In the genomic region with DNA sequence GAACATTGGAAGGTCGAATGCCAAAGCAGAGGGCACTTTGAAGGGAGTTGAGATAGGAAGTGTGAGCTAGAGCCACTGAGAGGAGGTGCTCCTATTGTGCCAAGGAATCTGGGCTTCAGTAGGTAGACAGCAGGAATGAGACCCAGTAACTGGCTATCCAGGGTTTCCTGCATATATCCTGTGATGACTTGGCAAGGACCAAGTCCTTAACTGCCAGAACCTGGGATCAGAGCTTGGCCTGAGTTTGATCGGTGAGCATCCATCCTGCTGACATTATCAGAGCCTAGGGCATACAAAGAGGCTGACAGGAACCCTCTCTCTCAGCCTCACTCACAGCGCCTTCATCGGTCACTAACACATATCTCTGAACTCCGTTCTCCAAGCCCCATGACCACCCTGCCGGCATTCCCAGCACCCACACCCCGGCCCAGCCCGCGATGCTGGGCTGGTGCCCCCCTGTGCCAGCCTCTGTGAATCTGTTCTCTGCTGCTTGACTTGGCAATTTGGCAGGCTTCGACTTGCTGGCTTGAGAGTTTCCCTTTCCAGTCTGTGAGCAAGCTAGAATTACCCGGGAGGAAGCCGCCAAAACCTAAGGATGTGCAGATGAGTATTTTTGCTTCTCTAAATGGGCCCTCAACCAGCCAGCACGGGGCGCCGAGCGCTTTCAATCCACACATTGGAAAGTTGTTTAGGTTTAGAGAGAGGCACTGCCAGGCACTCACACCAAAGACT, we compare ENCODE assay signal across 9 mouse cellular contexts.
DNase-seq lines count a peak whose midpoint lies in the region; ATAC-seq lines count a peak whose summit lies in the region.
"Had no signal": no experiment of that assay in that cellular context is flagged by ENCODE, and none has a peak within 500 bp of the region (broad histone marks: within the 10 kb centered on the region; RNA-seq: fewer than 3 reads in every experiment).

No protein-coding gene starts in this region.

- no peak for ATAC-seq in forebrain, embryonic 12.5 days (ENCODE audit: low FRiP score)
- no peak for ATAC-seq in forebrain, embryonic 11.5 days (replicated peaks; ENCODE audit: low FRiP score)
- peak; percentile 85 for ATAC-seq in forebrain, embryonic 16.5 days
- ATAC-seq: liver, postnatal 0 days had no signal

- no peak overlapping the region for H3K4me3 ChIP-seq in forebrain, embryonic 12.5 days (replicated peaks)
- H3K4me3 ChIP-seq in forebrain, embryonic 11.5 days (ENCODE audit: low read depth, low read length): no peak overlapping the region
- H3K4me3 ChIP-seq in forebrain, embryonic 16.5 days (replicated peaks; ENCODE audit: low read length): no peak overlapping the region

- no peak for DNase-seq in forebrain, embryonic 11.5 days (ENCODE audit: low spot score)
- DNase-seq in brain, adult 2 months (ENCODE audit: low read depth, low spot score): peak; percentile 92
- DNase-seq in left cerebral cortex, postnatal 25 days (ENCODE audit: low spot score in 2 of 2): peak; percentile 50 to 78
- DNase-seq in embryo, embryonic 10.5 days (ENCODE audit: low spot score): no peak
- no peak for DNase-seq in heart, adult 18-20 months
- no peak for DNase-seq in urinary bladder, postnatal 25 days (ENCODE audit: low spot score)
- DNase-seq: liver, postnatal 0 days had no signal

- intact Hi-C loops in left cerebral cortex, postnatal 25 days (cut with DNase I): no loop called here

- H3K9ac ChIP-seq in forebrain, embryonic 12.5 days: no peak overlapping the region
- no peak overlapping the region for H3K9ac ChIP-seq in forebrain, embryonic 11.5 days (ENCODE audit: low read length)
- no peak overlapping the region for H3K9ac ChIP-seq in forebrain, embryonic 16.5 days (replicated peaks; ENCODE audit: low read depth, low read length)
- H3K9ac ChIP-seq: liver, postnatal 0 days had no signal

- peaks cover 20% of the 10 kb centered on the region for H3K4me1 ChIP-seq in forebrain, embryonic 12.5 days
- H3K4me1 ChIP-seq in forebrain, embryonic 11.5 days (replicated peaks; ENCODE audit: control insufficient read depth, insufficient read depth, low read length): peaks cover 3% of the 10 kb centered on the region; the same call in 1 of the 2 replicates
- H3K4me1 ChIP-seq in forebrain, embryonic 16.5 days (replicated peaks; ENCODE audit: control insufficient read depth, insufficient read depth, low read length): peaks cover 35% of the 10 kb centered on the region

- WGBS in forebrain, embryonic 12.5 days: 82% methylated on average over 16 of the region's 16 CpGs
- 89% methylated on average over 16 of the region's 16 CpGs for WGBS in forebrain, embryonic 11.5 days
- WGBS in forebrain, embryonic 16.5 days: 35% methylated on average over 16 of the region's 16 CpGs

- peaks cover 36% of the 10 kb centered on the region for H3K36me3 ChIP-seq in forebrain, embryonic 12.5 days (replicated peaks)
- H3K36me3 ChIP-seq in forebrain, embryonic 11.5 days (ENCODE audit: control insufficient read depth, insufficient read depth, low read length): peaks cover 3% of the 10 kb centered on the region; the same call in 1 of the 2 replicates
- peaks cover 6% of the 10 kb centered on the region for H3K36me3 ChIP-seq in forebrain, embryonic 16.5 days (ENCODE audit: control insufficient read depth, insufficient read depth)

- H3K27ac ChIP-seq in forebrain, embryonic 12.5 days: peak overlapping the region; percentile 15; the same call in 1 of the 2 replicates
- no peak overlapping the region for H3K27ac ChIP-seq in forebrain, embryonic 11.5 days (ENCODE audit: low read depth, low read length)
- peak overlapping the region; percentile 82 for H3K27ac ChIP-seq in forebrain, embryonic 16.5 days (ENCODE audit: low read length)

- H3K9me3 ChIP-seq in forebrain, embryonic 12.5 days: no peaks in the 10 kb centered on the region
- no peaks in the 10 kb centered on the region for H3K9me3 ChIP-seq in forebrain, embryonic 11.5 days (ENCODE audit: control insufficient read depth, low read length)
- no peaks in the 10 kb centered on the region for H3K9me3 ChIP-seq in forebrain, embryonic 16.5 days (ENCODE audit: control insufficient read depth, low read length)

- no peaks in the 10 kb centered on the region for H3K27me3 ChIP-seq in forebrain, embryonic 12.5 days
- no peaks in the 10 kb centered on the region for H3K27me3 ChIP-seq in forebrain, embryonic 11.5 days (ENCODE audit: control insufficient read depth, insufficient read depth, low read length)
- no peaks in the 10 kb centered on the region for H3K27me3 ChIP-seq in forebrain, embryonic 16.5 days (replicated peaks; ENCODE audit: control insufficient read depth, insufficient read depth, low read length)

- H3K4me2 ChIP-seq in forebrain, embryonic 12.5 days: no peak overlapping the region
- H3K4me2 ChIP-seq in forebrain, embryonic 11.5 days (ENCODE audit: low read depth, low read length, severe bottlenecking): no peak overlapping the region
- no peak overlapping the region for H3K4me2 ChIP-seq in forebrain, embryonic 16.5 days (ENCODE audit: low read length)

Comparison
In these comparisons a context has a peak if more than half of its experiments do, and no peak if none do; other contexts are left out.
1. DNase-seq: peak in brain, adult 2 months (single experiment) and left cerebral cortex, postnatal 25 days (2 of 2); none in forebrain, embryonic 11.5 days (single experiment), embryo, embryonic 10.5 days (single experiment), heart, adult 18-20 months (0 of 2) and urinary bladder, postnatal 25 days (single experiment).